16 mouse cellular contexts compared by ENCODE assay signal in genomic region chr11:18151369-18151768, GRCm38 (mm10).
DNase-seq lines count a peak whose midpoint lies in the region; ATAC-seq lines count a peak whose summit lies in the region.
"Had no signal": no experiment of that assay in that cellular context is flagged by ENCODE, and none has a peak within 500 bp of the region (broad histone marks: within the 10 kb centered on the region; RNA-seq: fewer than 3 reads in every experiment).

No protein-coding gene starts in this region.

- H3K4me2 ChIP-seq in heart, embryonic 13.5 days: no peak overlapping the region
- H3K4me2 ChIP-seq in hindbrain, embryonic 14.5 days (replicated peaks): no peak overlapping the region
- H3K4me2 ChIP-seq in lung, embryonic 16.5 days (ENCODE audit: low read depth, low read length): no peak overlapping the region
- H3K4me2 ChIP-seq in midbrain, embryonic 11.5 days: no peak overlapping the region
- no peak overlapping the region for H3K4me2 ChIP-seq in midbrain, embryonic 14.5 days (ENCODE audit: low read length)
- H3K4me2 ChIP-seq: forebrain, embryonic 15.5 days had no signal

- no peaks in the 10 kb centered on the region for H3K9me3 ChIP-seq in heart, embryonic 13.5 days
- H3K9me3 ChIP-seq in hindbrain, embryonic 14.5 days (ENCODE audit: control insufficient read depth, low read length): no peaks in the 10 kb centered on the region
- H3K9me3 ChIP-seq in hindbrain, embryonic 10.5 days: no peaks in the 10 kb centered on the region
- H3K9me3 ChIP-seq in lung, embryonic 16.5 days (ENCODE audit: control insufficient read depth, low read length): no peaks in the 10 kb centered on the region
- no peaks in the 10 kb centered on the region for H3K9me3 ChIP-seq in midbrain, embryonic 11.5 days (ENCODE audit: control insufficient read depth, low read length)
- H3K9me3 ChIP-seq in midbrain, embryonic 14.5 days (ENCODE audit: control insufficient read depth, low read length): no peaks in the 10 kb centered on the region
- H3K9me3 ChIP-seq: forebrain, embryonic 10.5 days; forebrain, embryonic 15.5 days; G1E; heart, embryonic 10.5 days had no signal

- peak overlapping the region; percentile 36; the same call in 1 of the 2 replicates for H3K27ac ChIP-seq in heart, embryonic 13.5 days (replicated peaks)
- peak overlapping the region; percentile 68; the same call in 1 of the 2 replicates for H3K27ac ChIP-seq in hindbrain, embryonic 14.5 days
- H3K27ac ChIP-seq in hindbrain, embryonic 10.5 days: no peak overlapping the region
- H3K27ac ChIP-seq in lung, embryonic 16.5 days (ENCODE audit: low read length): no peak overlapping the region
- no peak overlapping the region for H3K27ac ChIP-seq in midbrain, embryonic 11.5 days (ENCODE audit: low read depth, low read length)
- no peak overlapping the region for H3K27ac ChIP-seq in midbrain, embryonic 14.5 days (replicated peaks; ENCODE audit: low read depth, low read length)
- H3K27ac ChIP-seq: forebrain, embryonic 10.5 days; forebrain, embryonic 15.5 days; heart, adult 2 months had no signal

- no peak overlapping the region for H3K4me3 ChIP-seq in heart, embryonic 13.5 days
- no peak overlapping the region for H3K4me3 ChIP-seq in hindbrain, embryonic 14.5 days (replicated peaks; ENCODE audit: low read length)
- H3K4me3 ChIP-seq in hindbrain, embryonic 10.5 days: no peak overlapping the region
- no peak overlapping the region for H3K4me3 ChIP-seq in lung, embryonic 16.5 days (ENCODE audit: low read length)
- H3K4me3 ChIP-seq in midbrain, embryonic 11.5 days (ENCODE audit: low read depth, low read length): no peak overlapping the region
- no peak overlapping the region for H3K4me3 ChIP-seq in midbrain, embryonic 14.5 days (replicated peaks; ENCODE audit: low read depth, low read length)
- H3K4me3 ChIP-seq: forebrain, embryonic 10.5 days; forebrain, embryonic 15.5 days; heart, adult 2 months; heart, embryonic 10.5 days had no signal

- 48% methylated on average over 4 of the region's 4 CpGs for WGBS in heart, embryonic 13.5 days
- 51% methylated on average over 4 of the region's 4 CpGs for WGBS in hindbrain, embryonic 14.5 days
- WGBS in hindbrain, embryonic 10.5 days: 76% methylated on average over 4 of the region's 4 CpGs
- 45% methylated on average over 4 of the region's 4 CpGs for WGBS in lung, embryonic 16.5 days
- 62% methylated on average over 4 of the region's 4 CpGs for WGBS in midbrain, embryonic 11.5 days
- WGBS in midbrain, embryonic 14.5 days: 39% methylated on average over 4 of the region's 4 CpGs

- no peak for ATAC-seq in heart, embryonic 13.5 days (ENCODE audit: extremely low read depth, insufficient number of reproducible peaks, low FRiP score, low TSS enrichment)
- ATAC-seq in hindbrain, embryonic 14.5 days (ENCODE audit: low FRiP score): no peak
- ATAC-seq in lung, embryonic 16.5 days (ENCODE audit: low read depth): peak; percentile 80
- peak; percentile 40 for ATAC-seq in midbrain, embryonic 11.5 days (ENCODE audit: low FRiP score)
- no peak for ATAC-seq in midbrain, embryonic 14.5 days (ENCODE audit: low FRiP score, low TSS enrichment)
- ATAC-seq: Patski had no signal

- peaks cover 23% of the 10 kb centered on the region for H3K4me1 ChIP-seq in heart, embryonic 13.5 days
- peaks cover 9% of the 10 kb centered on the region; the same call in 1 of the 2 replicates for H3K4me1 ChIP-seq in hindbrain, embryonic 14.5 days (replicated peaks; ENCODE audit: control insufficient read depth, insufficient read depth, low read length)
- H3K4me1 ChIP-seq in hindbrain, embryonic 10.5 days (replicated peaks): peaks cover 12% of the 10 kb centered on the region
- H3K4me1 ChIP-seq in lung, embryonic 16.5 days (replicated peaks; ENCODE audit: control insufficient read depth, insufficient read depth, low read length): peaks cover 4% of the 10 kb centered on the region
- H3K4me1 ChIP-seq in midbrain, embryonic 11.5 days (ENCODE audit: control insufficient read depth, insufficient read depth, low read length): peaks cover 5% of the 10 kb centered on the region; the same call in 1 of the 2 replicates
- H3K4me1 ChIP-seq in midbrain, embryonic 14.5 days (ENCODE audit: control insufficient read depth, insufficient read depth, low read length): no peaks in the 10 kb centered on the region
- H3K4me1 ChIP-seq: forebrain, embryonic 15.5 days had no signal

- H3K36me3 ChIP-seq in heart, embryonic 13.5 days: no peaks in the 10 kb centered on the region
- no peaks in the 10 kb centered on the region for H3K36me3 ChIP-seq in hindbrain, embryonic 14.5 days (replicated peaks; ENCODE audit: control insufficient read depth, insufficient read depth)
- no peaks in the 10 kb centered on the region for H3K36me3 ChIP-seq in hindbrain, embryonic 10.5 days
- no peaks in the 10 kb centered on the region for H3K36me3 ChIP-seq in lung, embryonic 16.5 days (ENCODE audit: control insufficient read depth, insufficient read depth, low read length)
- H3K36me3 ChIP-seq in midbrain, embryonic 11.5 days (ENCODE audit: control insufficient read depth, insufficient read depth, low read length): no peaks in the 10 kb centered on the region
- H3K36me3 ChIP-seq in midbrain, embryonic 14.5 days (ENCODE audit: control insufficient read depth, insufficient read depth, low read length): no peaks in the 10 kb centered on the region
- H3K36me3 ChIP-seq: forebrain, embryonic 10.5 days; forebrain, embryonic 15.5 days; G1E; heart, embryonic 10.5 days had no signal

- no peaks in the 10 kb centered on the region for H3K27me3 ChIP-seq in heart, embryonic 13.5 days (replicated peaks)
- H3K27me3 ChIP-seq in hindbrain, embryonic 14.5 days (ENCODE audit: control insufficient read depth, insufficient read depth, low read length): no peaks in the 10 kb centered on the region
- H3K27me3 ChIP-seq in hindbrain, embryonic 10.5 days (ENCODE audit: insufficient read depth, poor library complexity, severe bottlenecking): no peaks in the 10 kb centered on the region
- no peaks in the 10 kb centered on the region for H3K27me3 ChIP-seq in lung, embryonic 16.5 days (ENCODE audit: control insufficient read depth, insufficient read depth, low read depth, low read length)
- H3K27me3 ChIP-seq in midbrain, embryonic 11.5 days (ENCODE audit: control insufficient read depth, insufficient read depth, low read length): no peaks in the 10 kb centered on the region
- H3K27me3 ChIP-seq in midbrain, embryonic 14.5 days (ENCODE audit: control insufficient read depth, insufficient read depth, low read length): no peaks in the 10 kb centered on the region
- H3K27me3 ChIP-seq: CH12.LX; forebrain, embryonic 15.5 days had no signal

- H3K9ac ChIP-seq in heart, embryonic 13.5 days: no peak overlapping the region
- H3K9ac ChIP-seq in hindbrain, embryonic 14.5 days: no peak overlapping the region
- no peak overlapping the region for H3K9ac ChIP-seq in lung, embryonic 16.5 days (ENCODE audit: low read length)
- H3K9ac ChIP-seq in midbrain, embryonic 11.5 days (ENCODE audit: low read length): no peak overlapping the region
- no peak overlapping the region for H3K9ac ChIP-seq in midbrain, embryonic 14.5 days (replicated peaks; ENCODE audit: low read length)
- H3K9ac ChIP-seq: forebrain, embryonic 15.5 days had no signal

- no peak for DNase-seq in heart, adult 11 months
- no peak for DNase-seq in hindbrain, embryonic 14.5 days (ENCODE audit: low spot score)
- DNase-seq in hindbrain, embryonic 10.5 days (ENCODE audit: low spot score): no peak
- no peak for DNase-seq in lung, adult 18-20 months
- DNase-seq in midbrain, embryonic 11.5 days (ENCODE audit: low spot score, missing footprints): no peak
- no peak for DNase-seq in midbrain, embryonic 14.5 days
- DNase-seq: B cell, adult 2 months had no signal

Comparison
In these comparisons a context has a peak if more than half of its experiments do, and no peak if none do; other contexts are left out.
1. ATAC-seq: peak in lung, embryonic 16.5 days (single experiment) and midbrain, embryonic 11.5 days (single experiment); none in heart, embryonic 13.5 days (single experiment), hindbrain, embryonic 14.5 days (single experiment) and midbrain, embryonic 14.5 days (single experiment).
2. H3K27ac ChIP-seq: peak in heart, embryonic 13.5 days (single experiment) and hindbrain, embryonic 14.5 days (single experiment); none in hindbrain, embryonic 10.5 days (single experiment), lung, embryonic 16.5 days (single experiment), midbrain, embryonic 11.5 days (single experiment) and midbrain, embryonic 14.5 days (single experiment).